10 mouse cellular contexts compared by ENCODE assay signal in the genomic region with DNA sequence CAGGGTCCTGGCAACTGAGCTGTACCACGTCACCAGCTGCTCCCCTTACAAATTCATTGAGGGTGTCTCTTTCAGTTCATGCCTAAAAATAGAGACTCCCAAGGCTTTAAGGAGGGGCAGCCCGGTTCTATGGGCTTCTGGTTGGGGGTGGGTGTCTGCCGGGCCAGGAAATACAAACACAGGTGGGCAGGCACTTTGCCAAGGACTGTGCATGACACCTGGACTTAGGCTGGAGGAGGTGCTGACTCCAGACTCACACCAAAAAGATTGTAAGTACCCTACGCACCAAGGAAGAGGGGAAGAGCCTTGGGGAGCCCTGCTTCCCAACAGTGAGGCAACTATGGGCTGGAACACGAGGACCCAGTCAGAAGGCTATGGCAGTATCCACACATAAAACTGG. TPM values are rescaled to one million over a fixed set of nuclear protein-coding genes. Genes with fewer than 3 reads are reported as not detected.
"Had no signal": no experiment of that assay in that cellular context is flagged by ENCODE, and none has a peak within 500 bp of the region (broad histone marks: within the 10 kb centered on the region; RNA-seq: fewer than 3 reads in every experiment).

No protein-coding gene starts in this region.

- DNase-seq: kidney, adult 8-10 months; kidney, postnatal 25 days; layer of hippocampus, adult 9-11 months; liver, postnatal 0 days; lung, postnatal 14 days; lung, postnatal 4 days; midbrain, embryonic 14.5 days; thymus, adult 18-20 months; thymus, postnatal 36 days had no signal

RNA-seq across cellular contexts. Expression of a gene that starts 44.1 kb away (rescaled TPM):
- total RNA-seq: megakaryocyte-erythroid progenitor cell, adult 5-6 weeks had no signal
